Mouse (Mus musculus): Measurements from ENCODE around the gene BB287469.
"Not testable (repeated sequence)": the region's sequence is repeated elsewhere in the genome, so short reads cannot be mapped to it uniquely, and the experiment has no call there.

Gene BB287469

GRCm38 (mm10) chr12:87816277-87816676 lies at the start of gene BB287469:
Gene BB287469 (plus strand): TSS chr12:87816577.
- ATAC-seq (ENCODE audit: low TSS enrichment): not testable (repeated sequence)

GRCm38 (mm10) chr12:87775655-87776054 lies 40.7 kb upstream of the BB287469 start, which contains the start of gene Gm21319:
Gene Gm21319 (minus strand): TSS chr12:87775755.
- ATAC-seq (ENCODE audit: low TSS enrichment): not testable (repeated sequence)

- not testable (repeated sequence) for ATAC-seq (ENCODE audit: low TSS enrichment)
These were observed 21.2 kb upstream of the BB287469 start, which contains the start of gene Gm21936 for GRCm38 (mm10) chr12:87795212-87795611. Gene Gm21936 (plus strand): TSS chr12:87795512.

GRCm38 (mm10) chr12:87797971-87798370 lies 18.4 kb upstream of the BB287469 start:
- not testable (repeated sequence) for ATAC-seq (ENCODE audit: low TSS enrichment)

- ATAC-seq (ENCODE audit: low TSS enrichment): not testable (repeated sequence)
These were observed 25.9 kb downstream of the BB287469 start, which contains the start of gene Gm2001 for GRCm38 (mm10) chr12:87842239-87842638. Gene Gm2001 (minus strand): TSS chr12:87842339.

GRCm38 (mm10) chr12:87850657-87851056 lies 34.3 kb downstream of the BB287469 start:
- ATAC-seq (ENCODE audit: low TSS enrichment): not testable (repeated sequence)

- not testable (repeated sequence) for ATAC-seq (ENCODE audit: low TSS enrichment)
These were observed 39.7 kb downstream of the BB287469 start for GRCm38 (mm10) chr12:87856067-87856466.

GRCm38 (mm10) chr12:87861740-87862692 lies 45.6 kb downstream of the BB287469 start:
- not testable (repeated sequence) for ATAC-seq (ENCODE audit: low TSS enrichment)

GRCm38 (mm10) chr12:87863638-87864037 lies 47.3 kb downstream of the BB287469 start:
- ATAC-seq (ENCODE audit: low TSS enrichment): not testable (repeated sequence)

GRCm38 (mm10) chr12:87864048-87864447 lies 47.7 kb downstream of the BB287469 start:
- not testable (repeated sequence) for ATAC-seq (ENCODE audit: low TSS enrichment)
